Comparison of ENCODE assay signal across 8 mouse cellular contexts in genomic region chr10:117639899-117640594, GRCm38 (mm10). TPM values are rescaled to one million over a fixed set of nuclear protein-coding genes. Genes with fewer than 3 reads are reported as not detected.
A peak's percentile ranks its signal among the peaks of the same experiment; 100 is the strongest.
DNase-seq lines count a peak whose midpoint lies in the region; ATAC-seq lines count a peak whose summit lies in the region.

No protein-coding gene starts in this region.

- peak; percentile 29 for DNase-seq in adrenal gland, adult 2 months
- DNase-seq in adrenal gland, postnatal 25 days: no peak
- peak; percentile 6 for DNase-seq in ovary, postnatal 36 days (ENCODE audit: low spot score)
- DNase-seq in ovary, postnatal 14 days (ENCODE audit: low spot score): no peak
- DNase-seq in layer of hippocampus, adult 11-12 months (ENCODE audit: low spot score): no peak
- DNase-seq in gastrocnemius, postnatal 14 days: no peak
- DNase-seq in layer of hippocampus, postnatal 25 days (ENCODE audit: extremely low spot score in 1 of 2, low spot score in 1 of 2): no peak

- ATAC-seq in megakaryocyte, adult 5-6 weeks (ENCODE audit: poor library complexity, severe bottlenecking): peak; percentile 60

- intact Hi-C loops in gastrocnemius, postnatal 14 days (cut with DNase I; ENCODE audit: low total_unique reads): no loop called here

RNA-seq across cellular contexts. Expression of gene Cpm, which starts 10.7 kb away (rescaled TPM):
- 10 to 100 TPM; 21.4 to 29.3 TPM for total RNA-seq in adrenal gland, adult 2 months (2021)
- polyA plus RNA-seq in adrenal gland, adult 2 months (2012; rRNA removed): 14.6 and 19.2 TPM in 2 replicates
- total RNA-seq in adrenal gland, postnatal 25 days (2021): 26.0 and 27.0 TPM in 2 replicates
- total RNA-seq in megakaryocyte, adult 5-6 weeks (2015): 0.38 TPM in 1 of 2 replicates, not detected in the other
- total RNA-seq in megakaryocyte, adult 5-6 weeks (2017): not detected in 2 replicates
- 1 to 10 TPM; 6.2 to 7.4 TPM for total RNA-seq in gastrocnemius, postnatal 14 days (2021)
- total RNA-seq in layer of hippocampus, postnatal 25 days (2021): 10 to 100 TPM in 1 of 2 experiments, 1 to 10 TPM in 1; 8.5 to 11.4 TPM

Comparison
In these comparisons a context has a peak if more than half of its experiments do, and no peak if none do; other contexts are left out.
1. DNase-seq: peak in adrenal gland, adult 2 months (single experiment) and ovary, postnatal 36 days (single experiment); none in adrenal gland, postnatal 25 days (single experiment), ovary, postnatal 14 days (single experiment), layer of hippocampus, adult 11-12 months (single experiment), gastrocnemius, postnatal 14 days (single experiment) and layer of hippocampus, postnatal 25 days (0 of 2).
2. RNA of gene Cpm, which starts 10.7 kb away (total RNA-seq): 21.4 to 29.3 TPM in adrenal gland, adult 2 months, 26.0 to 27.0 TPM in adrenal gland, postnatal 25 days, 8.5 to 11.4 TPM in layer of hippocampus, postnatal 25 days and 6.2 to 7.4 TPM in gastrocnemius, postnatal 14 days; 0.38 TPM in megakaryocyte, adult 5-6 weeks; every median in the first group is over 4 times any median in the second.